Mouse (Mus musculus) urinary bladder, postnatal 36 days (tissue): ENCODE results near the gene Hist1h1d.
"Not testable (repeated sequence)": the region's sequence is repeated elsewhere in the genome, so short reads cannot be mapped to it uniquely, and the experiment has no call there.

Experiments used
- DNase-seq, 2 experiments: peaks; one replicate each; pipeline ENCODE4 v3.0.0; 2022; ENCODE audit warnings: low spot score in 2 of 2, mixed read lengths in 1 of 2

The Hist1h1d gene

DNA sequence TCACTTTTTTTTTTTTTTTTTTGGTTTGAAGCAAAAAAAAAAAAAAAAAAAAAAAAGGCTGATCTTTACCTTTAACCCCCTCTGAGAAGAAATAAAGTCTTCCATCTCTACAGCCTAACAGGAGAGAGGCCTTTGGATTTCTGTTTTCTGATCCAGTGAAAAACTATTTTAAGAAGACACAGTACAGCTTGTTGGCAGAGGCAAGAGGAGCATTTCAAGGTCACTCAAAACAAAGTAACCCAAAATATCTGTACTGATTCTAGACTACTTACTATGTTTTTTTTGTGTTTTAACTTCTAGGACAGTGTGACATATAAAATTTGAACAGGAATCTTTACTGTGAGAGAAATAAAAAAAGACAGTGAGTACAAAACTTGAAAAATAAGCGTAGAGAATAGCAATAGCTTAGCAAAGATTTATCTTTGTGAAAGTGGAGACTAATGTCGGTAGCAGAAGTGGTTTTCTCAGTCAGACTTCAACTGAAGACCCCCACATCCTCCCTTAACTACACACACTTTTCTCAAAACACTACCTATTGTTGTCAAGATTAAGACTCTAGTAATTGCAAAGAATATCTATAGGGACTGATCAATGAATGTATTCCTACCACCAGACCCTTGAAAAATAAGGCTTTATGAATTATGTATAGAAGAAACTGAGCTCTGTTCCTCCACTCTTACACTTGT, 23.4 kb upstream of the Hist1h1d start:
- DNase-seq = no peak

DNA sequence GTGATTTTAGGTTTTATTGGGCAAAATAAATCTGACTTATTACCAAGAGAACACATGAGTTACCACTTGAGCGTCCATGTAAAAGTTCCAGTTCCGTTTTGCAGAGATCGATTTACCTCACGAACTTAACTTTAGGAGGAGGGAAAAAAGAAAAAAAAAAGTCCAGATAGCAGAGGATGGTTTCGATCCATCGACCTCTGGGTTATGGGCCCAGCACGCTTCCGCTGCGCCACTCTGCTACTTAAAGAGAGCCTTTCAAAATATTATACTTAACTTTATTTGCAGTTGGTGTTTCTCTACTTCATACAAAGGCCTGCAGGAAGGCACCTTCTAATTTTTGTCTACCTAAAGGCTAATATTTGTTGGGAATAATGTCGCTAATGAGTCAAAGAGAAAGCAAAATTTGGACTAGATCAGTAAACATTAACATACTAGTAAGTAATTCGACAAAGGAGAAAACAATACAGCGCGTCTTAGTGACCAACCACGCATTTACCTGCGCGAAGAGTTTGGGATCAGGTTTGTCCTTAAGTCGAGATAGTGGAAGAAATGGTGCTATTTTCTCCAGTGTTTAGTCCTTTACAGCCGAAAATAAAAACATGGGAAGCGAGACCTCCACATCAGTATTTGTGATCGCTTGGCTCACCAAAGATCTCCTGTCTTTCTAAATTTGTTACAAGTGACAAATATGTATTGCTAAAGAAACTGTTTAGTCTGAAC, 22.7 kb upstream of the Hist1h1d start:
- DNase-seq = peak; percentile 47 to 56

DNA sequence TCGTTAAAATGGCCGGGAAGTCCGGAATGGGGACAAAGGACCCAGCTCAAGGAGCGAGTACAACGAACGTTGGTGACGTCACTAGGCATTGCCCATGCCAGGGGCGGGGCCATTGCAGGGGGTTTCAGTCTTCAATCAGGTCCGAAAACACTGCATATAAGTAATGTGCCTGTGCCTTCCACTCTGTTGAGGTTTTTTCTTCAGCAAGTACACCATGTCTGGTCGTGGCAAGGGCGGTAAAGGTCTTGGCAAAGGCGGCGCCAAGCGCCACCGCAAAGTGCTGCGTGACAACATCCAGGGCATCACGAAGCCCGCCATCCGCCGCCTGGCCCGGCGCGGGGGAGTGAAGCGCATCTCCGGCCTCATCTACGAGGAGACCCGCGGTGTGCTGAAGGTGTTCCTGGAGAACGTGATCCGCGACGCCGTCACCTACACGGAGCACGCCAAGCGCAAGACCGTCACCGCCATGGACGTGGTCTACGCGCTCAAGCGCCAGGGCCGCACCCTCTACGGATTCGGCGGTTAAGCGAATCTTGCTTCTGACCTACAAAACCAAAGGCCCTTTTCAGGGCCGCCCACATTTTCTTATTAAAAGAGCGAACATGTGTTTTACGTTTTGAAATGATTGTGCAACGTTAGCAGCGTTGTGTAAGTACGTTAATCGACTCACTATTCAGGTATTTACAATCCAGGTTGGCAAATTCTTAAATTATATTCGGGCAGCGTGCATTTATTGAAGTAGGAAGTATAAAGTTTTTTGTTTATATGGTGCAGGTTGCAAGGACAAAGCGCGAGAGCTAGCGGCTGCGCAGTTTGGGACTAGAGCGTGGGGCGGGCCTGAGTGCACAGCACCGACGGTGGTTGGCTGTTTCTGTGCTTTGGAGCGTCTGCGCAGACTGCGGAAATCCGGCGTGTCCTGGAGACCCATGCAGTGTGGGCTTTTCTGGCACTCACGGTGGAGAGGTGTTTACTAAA, 21.9 kb upstream of the Hist1h1d start, which contains the start of gene Hist1h4h:
TSS of gene Hist1h4h (plus strand) at position 150 of the 975 bp plus-strand sequence.
- DNase-seq = peak; percentile 96 to 98

DNA sequence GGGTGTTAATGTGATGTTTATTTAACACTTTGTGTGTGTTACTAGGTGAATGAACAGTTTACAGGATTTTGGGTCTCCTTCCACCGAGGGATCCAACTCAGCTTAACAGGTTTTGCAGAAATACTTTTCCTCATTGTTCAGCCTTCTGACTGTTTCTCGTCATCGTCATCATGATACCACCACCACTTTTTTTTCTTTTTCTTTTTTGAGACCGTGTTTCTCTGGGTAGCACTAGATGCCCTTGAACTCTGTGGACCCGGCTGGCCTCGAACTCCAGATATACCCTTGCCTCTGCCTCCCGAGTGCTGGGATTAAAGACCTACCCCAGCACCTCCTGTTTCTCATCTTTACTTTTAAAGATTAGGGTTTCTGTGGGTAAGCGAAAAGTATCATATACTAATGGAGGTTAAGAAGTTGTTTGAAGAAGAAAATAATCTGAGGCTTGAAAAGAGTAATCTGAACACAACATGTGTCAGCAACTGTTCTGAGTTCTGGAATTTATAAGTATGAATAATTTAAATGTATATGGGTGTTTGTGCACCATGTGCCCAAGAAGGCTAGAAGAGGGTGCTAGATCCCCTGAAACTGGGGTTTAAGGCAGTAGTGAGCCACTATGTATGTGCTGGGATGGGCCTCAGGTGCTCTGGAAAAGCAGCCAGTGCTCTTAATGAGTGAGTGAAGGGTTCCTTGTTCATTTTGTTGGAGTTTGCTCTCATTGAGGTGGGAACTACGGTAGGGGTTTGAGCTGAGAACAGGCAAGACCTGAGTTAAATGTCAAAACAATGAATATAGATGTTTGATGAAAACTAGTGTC, 20.6 kb upstream of the Hist1h1d start:
- no peak for DNase-seq

DNA sequence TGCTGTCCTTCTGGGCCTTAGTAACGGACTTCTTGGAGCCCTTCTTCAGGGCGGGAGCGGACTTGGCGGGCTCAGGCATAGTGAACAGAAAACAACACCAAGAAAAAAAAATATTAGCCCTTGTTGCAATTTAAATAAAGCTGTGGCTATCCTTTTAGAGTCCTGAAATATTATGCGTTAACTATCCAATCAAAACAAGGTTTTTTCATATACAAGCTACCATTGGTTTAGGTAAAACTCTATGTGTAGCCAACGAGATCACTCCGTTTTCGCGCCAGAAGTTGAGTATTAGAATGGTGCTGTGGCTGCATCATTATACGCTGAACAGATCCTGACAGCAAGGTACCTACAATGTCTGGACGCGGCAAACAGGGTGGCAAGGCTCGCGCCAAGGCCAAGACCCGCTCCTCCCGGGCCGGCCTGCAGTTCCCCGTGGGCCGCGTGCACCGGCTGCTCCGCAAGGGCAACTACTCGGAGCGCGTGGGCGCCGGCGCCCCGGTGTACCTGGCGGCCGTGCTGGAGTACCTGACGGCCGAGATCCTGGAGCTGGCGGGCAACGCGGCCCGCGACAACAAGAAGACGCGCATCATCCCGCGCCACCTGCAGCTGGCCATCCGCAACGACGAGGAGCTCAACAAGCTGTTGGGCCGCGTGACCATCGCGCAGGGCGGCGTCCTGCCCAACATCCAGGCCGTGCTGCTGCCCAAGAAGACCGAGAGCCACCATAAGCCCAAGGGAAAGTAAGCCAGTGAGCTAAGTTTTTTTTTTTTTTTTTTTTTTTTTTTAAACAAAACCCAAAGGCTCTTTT, 19.3 kb upstream of the Hist1h1d start, which contains the start of gene Hist1h2af:
TSS of gene Hist1h2af (plus strand) at position 347 of the 808 bp plus-strand sequence.
- peak; percentile 40 to 54 for DNase-seq

DNA sequence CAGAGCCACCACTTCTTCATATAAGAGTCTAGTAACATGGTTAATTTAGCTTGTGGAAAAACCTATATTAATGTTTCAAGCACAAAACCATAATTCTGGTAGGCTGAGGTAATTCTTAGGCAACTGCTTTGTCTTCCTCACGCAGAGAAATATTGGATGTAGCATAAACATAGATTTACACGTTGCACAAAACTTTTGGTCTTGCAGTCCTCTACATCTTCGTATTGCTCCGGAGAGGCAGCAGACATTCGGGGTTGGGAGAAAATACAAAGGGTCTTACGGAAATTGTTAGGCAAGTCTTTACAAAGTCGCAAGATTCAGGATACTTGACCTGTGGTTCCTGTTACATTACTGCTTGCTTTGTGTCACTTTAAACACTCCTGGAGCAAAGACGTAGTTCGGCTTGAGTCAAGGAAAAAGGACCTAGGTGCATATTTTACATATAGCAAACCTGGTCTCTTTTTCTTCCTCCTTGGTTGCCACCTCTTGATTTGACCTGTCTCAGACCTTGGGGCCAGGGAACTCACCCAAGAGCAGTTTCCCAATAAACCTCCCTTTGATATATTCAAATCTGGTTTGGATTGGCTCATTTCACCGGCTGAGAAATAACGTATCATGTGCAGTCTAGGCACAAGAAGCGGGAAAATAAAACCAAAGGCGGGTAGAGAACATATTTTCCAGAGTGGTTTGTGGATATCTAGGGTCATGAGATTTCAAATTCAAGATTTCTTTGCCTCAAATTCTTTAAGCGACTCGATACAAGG, 18.5 kb upstream of the Hist1h1d start:
- DNase-seq = no peak

DNA sequence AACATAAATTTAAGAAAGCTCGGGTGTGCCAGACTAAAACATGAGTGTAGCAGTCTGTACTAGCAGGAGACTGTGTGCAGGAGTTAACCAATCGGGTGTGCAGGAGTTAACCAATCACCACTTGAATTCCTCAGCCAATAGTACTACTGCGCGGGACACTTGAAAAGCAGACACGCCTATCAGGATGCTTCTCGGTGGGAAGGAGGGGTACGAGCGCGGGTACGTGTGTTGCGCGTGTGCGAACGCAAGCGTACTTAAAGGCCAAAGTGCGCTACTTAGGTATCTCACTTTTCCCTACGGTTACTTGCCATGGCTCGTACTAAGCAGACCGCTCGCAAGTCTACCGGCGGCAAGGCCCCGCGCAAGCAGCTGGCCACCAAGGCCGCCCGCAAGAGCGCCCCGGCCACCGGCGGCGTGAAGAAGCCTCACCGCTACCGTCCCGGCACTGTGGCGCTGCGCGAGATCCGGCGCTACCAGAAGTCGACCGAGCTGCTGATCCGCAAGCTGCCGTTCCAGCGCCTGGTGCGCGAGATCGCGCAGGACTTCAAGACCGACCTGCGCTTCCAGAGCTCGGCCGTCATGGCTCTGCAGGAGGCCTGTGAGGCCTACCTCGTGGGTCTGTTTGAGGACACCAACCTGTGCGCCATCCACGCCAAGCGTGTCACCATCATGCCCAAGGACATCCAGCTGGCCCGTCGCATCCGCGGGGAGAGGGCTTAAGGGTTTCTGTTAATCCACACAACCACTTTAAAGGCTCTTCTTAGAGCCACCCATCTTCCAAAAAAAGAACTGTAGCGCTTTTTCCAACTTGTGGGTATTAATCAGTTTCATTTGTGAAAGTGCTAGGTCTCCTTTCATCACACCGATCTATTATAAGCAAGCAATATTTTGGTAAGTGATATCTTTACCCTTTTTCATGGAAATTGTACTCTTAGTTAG, 17.7 kb upstream of the Hist1h1d start, which contains the start of gene Hist1h3g:
TSS of gene Hist1h3g (plus strand) at position 286 of the 939 bp plus-strand sequence.
- peak; percentile 77 to 81 for DNase-seq

DNA sequence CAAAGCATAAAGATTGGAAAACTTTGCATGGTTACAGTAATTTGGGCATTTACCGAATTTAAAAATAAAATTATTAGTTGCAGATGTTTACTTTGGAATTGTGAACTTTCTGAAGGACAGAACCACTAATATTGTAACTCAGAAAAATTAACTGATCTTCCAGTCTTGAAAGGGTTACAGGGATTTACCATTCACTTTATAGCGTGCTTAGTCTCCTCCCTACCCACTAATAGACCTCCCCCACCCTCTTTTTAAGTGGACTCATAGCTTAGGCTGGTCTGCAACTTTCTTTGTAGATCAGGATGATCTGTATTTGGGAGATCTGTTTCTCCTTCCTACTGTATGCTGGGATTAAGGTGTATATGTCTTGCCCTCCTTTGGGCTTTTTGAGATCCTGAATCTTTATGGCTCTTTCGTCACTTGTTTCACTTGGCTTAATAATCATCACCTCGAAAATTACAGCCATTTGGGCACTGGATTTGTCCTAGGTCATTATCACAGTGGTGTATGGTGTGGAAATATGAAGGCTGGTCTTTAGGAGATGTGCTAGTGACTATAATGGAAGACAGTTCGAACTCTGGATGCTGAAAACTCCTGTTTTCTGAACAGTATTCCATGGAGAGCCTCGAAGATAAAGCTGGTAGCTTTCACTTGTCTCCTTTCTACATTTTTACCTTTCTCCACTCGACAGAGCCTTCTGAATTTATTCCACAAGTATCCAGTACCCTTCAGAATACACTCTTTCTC, 16.8 kb upstream of the Hist1h1d start:
- DNase-seq = no peak

DNA sequence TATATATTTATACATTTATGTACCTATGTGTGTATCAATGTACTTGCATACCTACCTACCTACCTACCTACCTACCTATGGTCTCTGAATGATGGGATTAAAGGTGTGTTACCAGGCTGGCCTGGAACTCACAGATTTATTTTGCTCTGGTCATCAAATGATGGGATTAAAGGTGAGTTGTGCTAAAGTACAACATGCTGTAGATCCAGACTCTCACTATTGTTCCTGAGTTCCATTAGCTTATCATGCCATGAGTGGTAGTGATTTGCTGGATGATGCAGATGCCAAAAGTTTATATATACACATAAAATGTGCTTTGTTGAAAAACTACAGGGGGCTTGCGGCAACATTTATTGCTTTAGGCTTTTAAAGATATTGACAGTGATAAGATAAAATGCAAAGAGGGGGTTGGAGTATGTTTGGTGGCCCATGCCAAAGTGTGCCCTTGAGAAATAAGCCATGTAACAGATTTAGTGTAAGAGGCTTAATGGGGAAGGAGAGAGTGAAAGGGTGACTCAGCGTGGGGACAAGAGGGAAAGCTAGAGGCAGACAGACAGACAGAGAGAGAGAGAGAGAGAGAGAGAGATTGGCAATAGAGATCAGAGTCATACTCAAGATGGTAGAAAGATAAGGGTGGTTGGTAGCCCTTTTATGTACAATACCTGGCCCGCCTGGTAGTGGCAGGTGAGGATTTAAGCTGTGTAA, 15.9 kb upstream of the Hist1h1d start:
- DNase-seq = no peak

DNA sequence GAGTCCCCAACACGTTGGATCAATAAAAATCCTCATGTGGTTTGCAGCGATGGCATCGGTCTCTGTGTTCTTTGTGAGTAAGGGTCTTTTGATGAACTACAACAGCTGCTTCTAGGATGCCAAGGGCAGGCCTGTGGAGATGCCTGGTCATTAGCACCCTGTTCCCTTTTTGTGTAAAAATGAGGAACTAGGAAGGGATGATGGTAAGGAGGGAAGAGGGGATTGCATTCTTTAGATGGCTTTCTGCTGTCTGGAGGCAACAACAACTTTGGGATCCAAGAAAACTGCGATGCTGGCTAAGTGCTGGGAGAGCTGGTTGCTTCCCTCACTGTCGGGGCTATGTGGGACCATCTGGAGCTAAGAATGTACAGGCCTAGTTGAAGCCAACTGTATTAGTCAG, 14.8 kb upstream of the Hist1h1d start:
- no peak for DNase-seq

DNA sequence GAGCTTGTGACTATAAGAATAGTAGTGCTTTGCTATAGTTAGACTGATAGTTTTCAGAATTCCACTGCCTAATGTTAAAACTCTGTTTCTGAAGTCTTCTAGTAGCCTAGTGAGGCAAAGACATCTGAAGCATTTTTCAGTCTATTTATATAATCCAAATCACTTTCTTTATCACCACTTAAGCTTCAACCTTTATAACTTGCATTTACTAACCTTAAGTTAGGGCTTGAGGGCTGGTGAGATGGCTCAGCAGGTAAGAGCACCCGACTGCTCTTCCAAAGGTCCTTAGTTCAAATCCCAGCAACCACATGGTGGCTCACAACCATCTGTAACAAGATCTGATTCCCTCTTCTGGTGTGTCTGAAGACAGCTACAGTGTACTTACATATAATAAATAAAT, 13.2 kb upstream of the Hist1h1d start:
- DNase-seq = not testable (repeated sequence)

DNA sequence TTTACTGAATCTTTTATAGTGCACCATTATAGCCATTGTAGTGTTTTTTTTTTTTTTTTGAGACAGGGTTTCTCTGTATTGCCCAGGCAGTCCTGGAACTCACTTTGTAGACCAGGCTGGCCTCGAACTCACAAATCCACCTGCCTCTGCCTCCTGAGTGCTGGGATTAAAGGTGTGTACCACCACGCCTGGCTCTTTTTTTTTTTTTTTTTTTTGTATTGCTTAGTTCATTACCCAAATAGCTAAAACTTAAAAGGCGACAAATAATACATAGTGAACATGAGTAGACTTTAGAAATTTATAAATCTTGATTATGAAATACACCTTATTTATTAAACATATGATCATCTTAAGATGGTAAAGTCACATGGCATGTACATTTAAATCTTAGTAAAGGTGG, 11.6 kb upstream of the Hist1h1d start:
- DNase-seq = no peak

DNA sequence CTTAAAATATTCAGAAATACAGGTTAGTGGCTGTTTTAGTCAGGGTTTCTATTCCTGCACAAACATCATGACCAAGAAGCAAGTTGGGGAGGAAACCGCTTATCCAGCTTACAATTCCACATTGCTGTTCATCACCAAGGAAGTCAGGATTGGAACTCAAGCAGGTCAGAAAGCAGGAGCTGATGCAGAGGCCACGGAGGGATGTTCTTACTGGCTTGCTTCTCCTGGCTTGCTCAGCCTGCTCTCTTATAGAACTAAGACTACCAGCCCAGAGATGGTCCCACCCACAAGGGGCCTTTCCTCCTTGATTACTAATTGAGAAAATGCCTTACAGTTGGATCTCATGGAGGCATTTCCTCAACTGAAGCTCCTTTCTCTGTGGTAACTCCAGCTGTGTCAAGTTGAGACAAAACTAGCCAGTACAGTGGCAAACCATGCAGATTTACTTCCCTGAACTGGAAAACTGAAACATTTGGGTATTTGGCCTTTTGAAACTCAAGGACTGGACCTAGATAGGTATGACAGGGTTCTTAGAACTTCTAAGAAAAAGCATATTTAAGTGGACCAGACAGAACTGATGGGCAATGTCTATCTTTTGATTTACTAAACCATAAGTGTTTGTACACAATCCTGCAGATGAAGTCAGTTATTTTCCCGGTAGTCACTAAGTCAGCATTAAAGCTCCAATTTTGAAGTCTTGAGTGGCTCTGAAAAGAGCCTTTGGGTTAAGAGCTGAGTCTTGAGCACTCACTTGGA, 10.7 kb upstream of the Hist1h1d start:
- DNase-seq = not testable (repeated sequence)

DNA sequence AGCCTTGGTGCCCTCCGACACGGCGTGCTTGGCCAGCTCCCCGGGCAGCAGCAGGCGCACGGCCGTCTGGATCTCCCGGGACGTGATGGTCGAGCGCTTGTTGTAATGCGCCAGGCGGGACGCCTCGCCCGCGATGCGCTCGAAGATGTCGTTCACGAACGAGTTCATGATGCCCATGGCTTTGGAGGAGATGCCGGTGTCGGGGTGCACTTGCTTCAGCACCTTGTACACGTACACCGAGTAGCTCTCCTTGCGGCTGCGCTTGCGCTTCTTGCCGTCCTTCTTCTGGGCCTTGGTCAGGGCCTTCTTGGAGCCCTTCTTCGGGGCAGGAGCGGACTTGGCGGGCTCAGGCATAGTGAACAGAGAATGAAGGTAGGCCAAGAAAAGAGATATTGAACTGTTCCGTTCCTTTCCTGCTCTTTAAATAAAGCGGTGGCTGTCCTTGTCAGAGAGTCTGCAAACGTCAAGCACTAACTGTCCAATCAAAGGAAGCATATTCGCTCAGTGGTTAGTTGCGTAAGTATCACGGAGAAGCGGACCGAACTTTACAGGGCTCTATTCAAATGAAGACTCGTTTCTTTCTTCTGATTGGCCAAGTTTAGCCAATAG, 10.0 kb upstream of the Hist1h1d start, which contains the start of gene Hist1h2bh:
TSS of gene Hist1h2bh (minus strand) at position 394 of the 609 bp plus-strand sequence.
- DNase-seq = peak; percentile 45 to 57

DNA sequence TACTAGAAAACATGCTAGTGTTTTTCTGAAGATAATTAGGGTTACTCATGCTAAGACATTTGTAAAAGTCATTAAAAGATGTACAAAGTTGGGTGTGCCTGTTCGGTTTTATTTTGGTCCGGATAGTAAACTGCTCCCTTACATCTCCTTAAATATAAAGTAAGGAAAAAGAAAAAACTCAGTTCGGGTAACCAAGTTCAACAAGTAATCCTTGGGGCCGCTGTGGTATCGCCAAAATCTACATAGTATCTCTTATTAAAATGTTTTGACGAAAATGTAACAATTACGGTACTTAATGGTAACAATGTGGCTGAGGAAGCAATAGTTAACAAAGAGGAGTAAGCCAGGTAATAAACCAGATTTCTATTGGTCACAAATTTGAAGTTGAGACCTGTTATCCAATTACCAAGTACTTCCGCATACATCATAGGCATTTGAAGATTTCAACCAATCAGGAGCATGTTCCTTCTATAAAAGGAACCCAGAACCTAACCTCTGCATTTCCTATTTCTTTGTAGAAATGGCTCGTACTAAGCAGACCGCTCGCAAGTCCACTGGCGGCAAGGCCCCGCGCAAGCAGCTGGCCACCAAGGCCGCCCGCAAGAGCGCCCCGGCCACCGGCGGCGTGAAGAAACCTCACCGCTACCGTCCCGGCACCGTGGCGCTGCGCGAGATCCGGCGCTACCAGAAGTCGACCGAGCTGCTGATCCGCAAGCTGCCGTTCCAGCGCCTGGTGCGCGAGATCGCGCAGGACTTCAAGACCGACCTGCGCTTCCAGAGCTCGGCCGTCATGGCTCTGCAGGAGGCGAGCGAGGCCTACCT, 8.9 kb upstream of the Hist1h1d start, which contains the start of gene Hist1h3f:
TSS of gene Hist1h3f (plus strand) at position 88 of the 822 bp plus-strand sequence.
- peak; percentile 61 to 63 for DNase-seq
